Mouse (Mus musculus) T-helper 1 cell (primary cell): ENCODE data around the gene L3mbtl1.
"Not testable (repeated sequence)": the region's sequence is repeated elsewhere in the genome, so short reads cannot be mapped to it uniquely, and the experiment has no call there.

Experiments
- in situ Hi-C: fragments of 300-600 bp; cut with MboI, MseI; formaldehyde crosslinking; loops from one replicate; pipeline ENCODE4 v1.15.1; 2025; ENCODE audit warnings: high pct_unique_total_duplicates

L3mbtl1 gene

DNA sequence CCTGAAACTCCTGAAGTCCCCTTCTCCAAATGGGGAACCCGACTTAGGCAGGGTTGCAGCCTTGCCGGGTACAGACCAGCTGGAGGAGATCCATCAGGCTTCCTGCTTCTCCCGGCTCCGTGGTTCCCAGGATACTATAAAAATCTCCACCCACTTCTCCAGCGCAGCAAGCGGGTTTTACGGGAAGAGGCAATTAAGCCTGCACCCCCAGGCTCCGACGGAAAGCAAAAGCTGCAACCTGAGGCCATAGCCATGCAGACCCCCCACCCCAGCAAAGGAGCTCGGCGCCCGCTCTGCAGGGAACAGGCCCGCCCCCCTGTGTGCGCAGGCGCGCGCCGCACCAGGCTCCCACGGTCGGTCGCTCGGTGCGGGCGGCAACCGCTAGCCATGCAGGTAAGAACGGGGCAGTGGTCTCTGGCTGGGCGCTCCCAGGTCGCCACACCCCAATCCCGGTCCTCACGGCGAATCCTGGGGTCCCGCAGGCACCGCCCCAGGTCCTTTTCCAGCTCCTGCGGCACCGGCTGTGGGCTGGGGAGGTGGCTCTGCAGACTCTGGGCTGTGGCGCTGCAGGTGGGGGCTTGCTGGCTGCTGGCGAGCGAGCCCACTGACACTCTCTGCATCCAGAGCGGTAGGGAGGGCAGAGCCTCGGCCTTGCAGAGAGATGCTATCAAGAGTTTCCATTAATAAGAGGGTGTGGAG is at the start of gene L3mbtl1:
L3mbtl1 (plus strand) TSS at position 325 of the 699 bp plus-strand sequence.
- in situ Hi-C loops: no loop called here

DNA sequence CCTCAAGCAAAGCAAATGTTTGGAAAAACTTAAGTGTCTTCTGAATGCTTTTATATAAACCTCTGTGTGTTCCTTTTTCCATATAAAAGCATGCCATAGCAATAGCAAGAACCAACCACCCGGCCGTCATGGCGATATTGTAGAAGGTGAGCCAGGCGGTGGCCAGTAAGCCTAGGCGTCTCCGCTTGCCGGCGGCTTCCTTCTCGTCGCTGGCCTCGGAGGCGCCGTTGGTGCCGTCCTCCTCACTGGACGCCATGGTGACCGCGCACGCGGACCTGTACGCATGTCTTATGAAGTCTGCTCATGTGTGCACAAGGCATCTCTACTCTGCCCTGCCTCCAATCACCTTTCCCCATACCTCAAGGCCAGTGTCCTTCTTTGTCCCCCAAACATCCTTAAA is 44.0 kb upstream of the L3mbtl1 start:
- in situ Hi-C loops: not testable (repeated sequence)

DNA sequence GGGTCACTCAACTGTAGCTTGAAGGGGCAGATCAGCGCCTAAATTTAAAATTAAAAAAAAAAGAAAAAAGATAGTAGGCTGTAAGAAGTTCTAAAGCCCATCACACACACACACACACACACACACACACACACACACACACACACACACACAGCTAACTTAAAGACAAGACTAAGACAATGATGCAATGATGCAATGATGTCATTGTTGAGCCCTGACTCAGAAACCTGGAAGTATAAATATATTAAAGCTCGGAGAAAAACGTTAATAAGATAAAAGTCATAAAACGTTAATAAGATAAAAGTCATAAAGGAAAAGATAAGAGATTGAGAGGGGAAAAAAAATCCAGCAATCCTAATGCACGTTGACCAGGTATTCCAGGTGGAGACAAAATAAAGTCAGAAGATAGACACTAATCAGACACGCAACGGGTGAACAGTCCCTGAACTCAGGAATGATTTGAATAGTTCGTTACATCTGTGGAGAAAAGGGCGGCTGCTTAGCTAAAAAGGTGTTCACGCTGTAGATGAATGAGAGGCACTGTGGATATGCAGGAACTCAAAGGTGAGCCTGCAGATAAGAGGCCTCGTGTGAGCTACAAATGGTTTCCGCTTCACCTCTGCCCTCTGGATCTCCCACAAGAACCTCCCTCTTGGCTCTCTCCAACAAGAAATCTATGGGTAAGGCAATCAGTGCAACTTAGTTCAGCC is 43.2 kb upstream of the L3mbtl1 start:
- in situ Hi-C loops: no loop called here

DNA sequence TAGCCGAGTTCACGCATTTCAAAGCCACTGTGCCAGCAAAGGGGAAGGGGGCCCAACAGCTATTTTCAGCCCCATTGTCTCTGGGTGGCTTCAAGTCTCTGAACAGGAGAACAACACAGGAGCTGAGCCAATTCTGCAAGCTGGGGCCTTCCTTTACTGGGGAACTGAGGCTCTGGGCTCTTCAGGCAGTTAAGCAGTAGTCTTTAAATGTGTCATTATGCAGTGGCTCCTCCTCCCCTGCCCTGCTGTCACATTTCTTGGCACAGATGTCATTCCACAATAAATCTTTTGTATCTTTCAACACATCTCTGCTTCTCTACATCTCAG is 42.7 kb upstream of the L3mbtl1 start:
- in situ Hi-C loops: no loop called here

DNA sequence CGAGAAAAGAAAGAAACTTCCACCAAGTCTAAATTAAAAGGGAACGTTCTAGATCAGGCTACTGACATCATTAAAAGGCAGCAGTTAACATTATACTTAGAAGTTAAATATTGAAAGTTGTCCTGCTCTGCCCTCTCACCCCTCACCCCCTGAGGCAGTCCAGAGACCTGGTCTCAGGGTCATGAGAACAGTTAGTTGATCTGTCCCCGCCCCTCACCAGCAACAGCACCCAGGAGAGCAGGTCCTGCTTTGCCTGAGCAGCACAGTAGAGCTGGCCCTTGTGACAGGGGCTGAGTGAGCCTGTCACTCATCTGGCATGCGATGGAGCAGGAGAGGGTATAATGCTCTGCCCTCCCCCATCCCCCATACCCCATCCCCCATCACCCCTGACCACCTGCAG is 37.4 kb upstream of the L3mbtl1 start:
- in situ Hi-C loops: no loop called here

DNA sequence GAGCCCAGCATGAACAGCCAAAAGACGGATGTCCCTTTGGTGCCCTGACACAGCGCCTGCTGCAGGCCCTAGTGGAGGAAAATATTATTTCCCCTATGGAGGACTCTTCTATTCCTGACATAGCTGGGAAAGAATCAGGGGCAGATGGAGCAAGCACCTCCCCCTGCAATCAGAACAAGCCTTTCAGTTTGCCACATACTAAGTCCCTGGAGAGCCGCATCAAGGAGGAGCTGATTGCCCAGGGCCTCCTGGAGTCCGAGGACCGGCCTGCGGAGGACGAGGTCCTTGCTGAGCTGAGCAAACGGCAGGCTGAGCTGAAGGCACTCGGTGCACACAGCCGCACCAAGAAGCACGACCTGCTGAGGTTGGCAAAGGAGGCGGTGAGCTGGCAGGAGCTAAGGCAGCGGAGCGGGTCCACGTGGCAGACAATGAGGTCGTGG is 35.2 kb upstream of the L3mbtl1 start:
- in situ Hi-C loops: no loop called here

DNA sequence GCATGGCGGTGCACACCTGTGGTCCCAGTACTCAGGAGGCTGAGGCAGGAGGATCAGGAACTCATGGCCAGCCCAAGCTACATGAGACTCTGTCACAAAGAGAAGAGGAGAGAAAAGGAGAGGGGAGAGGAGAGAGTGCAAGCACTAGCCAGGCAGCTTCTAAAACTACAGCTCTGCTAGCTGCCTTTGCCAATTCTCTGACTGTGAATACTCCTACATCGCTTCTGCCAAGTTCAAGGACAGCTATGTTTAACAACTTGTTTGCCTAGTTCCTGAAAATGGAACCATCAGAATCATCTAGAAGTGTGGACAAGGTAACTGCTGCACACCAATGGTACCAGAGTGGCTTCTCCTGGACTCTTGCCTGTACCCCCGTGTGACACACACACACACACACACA is 29.2 kb upstream of the L3mbtl1 start:
- in situ Hi-C loops: no loop called here

DNA sequence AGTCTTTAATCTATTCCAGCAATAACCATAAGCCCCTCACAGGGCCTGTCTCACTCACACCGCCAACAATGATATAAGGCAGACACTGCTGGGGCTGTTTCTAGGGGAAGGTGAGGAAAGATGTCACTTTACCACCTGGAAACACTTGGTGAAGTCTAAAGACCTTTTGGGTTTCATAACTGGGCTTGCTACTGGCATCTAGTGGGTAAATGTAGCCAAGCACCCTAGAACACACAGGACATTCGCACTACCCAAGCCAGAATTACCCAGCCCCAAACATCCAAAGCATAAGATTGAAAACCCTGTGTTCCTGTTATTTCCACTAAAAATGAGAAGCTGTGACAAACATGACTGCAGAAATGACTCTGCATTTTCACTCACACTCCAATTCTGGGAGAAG is 28.8 kb upstream of the L3mbtl1 start:
- in situ Hi-C loops: no loop called here

DNA sequence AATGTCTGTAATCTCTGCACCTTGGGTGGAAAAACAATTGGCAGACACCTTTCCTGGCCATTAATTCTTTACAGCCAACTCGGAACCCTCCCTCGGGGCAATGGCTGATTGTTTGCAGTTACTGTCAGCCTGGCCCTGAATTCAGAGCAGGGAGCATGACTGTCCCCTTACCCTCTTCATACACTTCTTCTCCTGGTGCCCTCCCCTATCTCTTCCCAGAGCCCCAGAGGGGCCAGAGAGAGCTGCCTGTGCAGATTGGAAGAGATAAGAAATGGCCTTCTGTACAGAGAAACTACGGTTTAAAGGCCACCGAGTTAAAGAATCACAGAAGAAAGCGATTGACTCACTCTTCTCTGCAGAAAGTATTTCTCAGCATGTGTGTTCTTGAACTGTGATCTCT is 23.3 kb upstream of the L3mbtl1 start:
- in situ Hi-C loops: loop anchor here (5.0 kb wide), 1 partner anchor 412 kb away; no protein-coding TSS in a partner anchor

DNA sequence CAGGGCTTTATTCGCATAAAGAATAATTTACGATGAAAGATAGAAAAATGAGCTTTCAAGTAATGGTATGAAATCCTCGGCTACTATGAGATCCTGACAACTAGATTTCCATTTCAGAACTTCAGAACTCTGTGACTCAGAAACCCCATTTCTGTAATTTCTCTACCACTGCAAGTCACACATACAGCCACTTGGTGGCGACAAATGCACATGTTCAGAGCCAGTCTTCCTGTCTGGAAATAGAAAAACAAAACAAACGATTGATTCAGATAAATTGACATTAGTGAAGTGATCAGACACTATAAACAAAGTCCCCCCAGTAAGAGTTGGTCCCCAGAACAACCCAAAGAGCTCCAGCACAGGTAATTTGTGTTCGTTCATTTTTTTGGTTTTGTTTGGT is 21.1 kb upstream of the L3mbtl1 start:
- in situ Hi-C loops: loop anchor here (5.0 kb wide), 1 partner anchor 410 kb away; no protein-coding TSS in a partner anchor

DNA sequence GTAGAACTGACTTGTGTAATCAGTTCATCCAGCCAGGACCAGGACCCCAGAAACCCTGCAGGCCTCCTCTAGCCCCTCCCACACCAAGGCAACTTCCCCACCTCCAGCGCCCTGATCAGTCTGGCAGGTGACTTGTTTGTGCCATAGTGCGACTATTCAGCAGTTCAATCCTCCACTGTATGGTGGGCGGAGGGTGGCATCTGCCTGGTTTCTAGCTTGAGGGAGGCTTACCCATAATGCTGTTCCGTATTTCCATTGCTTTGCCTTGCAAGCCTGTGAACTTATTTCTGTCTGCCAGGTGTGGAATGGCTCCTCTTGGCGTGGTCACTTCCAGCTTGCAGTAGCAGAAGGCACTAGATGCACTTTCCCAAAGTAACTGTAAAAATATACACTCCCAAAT is 20.4 kb upstream of the L3mbtl1 start:
- in situ Hi-C loops: loop anchor here (5.0 kb wide), 1 partner anchor 409 kb away; no protein-coding TSS in a partner anchor

DNA sequence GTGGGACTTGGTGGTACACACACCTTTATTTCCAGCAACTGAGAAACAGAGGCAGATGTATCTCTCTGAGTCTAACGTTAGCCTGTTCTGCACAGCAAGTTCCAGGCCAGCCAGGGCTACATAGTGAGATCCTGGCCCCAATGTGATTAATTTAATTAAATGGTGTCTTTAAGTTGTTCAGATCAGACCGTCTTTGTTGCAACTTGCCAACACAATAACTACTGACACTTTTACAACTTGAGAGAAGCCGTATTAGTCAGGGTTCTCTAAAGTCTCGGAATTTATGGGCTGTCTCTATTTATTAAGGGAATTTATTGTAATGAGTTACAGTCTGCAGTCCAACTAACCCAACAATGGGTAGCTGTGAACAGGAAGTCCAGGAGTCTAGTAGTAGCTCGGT is 19.1 kb upstream of the L3mbtl1 start:
- in situ Hi-C loops: loop anchor here (5.0 kb wide), 1 partner anchor 408 kb away; no protein-coding TSS in a partner anchor

DNA sequence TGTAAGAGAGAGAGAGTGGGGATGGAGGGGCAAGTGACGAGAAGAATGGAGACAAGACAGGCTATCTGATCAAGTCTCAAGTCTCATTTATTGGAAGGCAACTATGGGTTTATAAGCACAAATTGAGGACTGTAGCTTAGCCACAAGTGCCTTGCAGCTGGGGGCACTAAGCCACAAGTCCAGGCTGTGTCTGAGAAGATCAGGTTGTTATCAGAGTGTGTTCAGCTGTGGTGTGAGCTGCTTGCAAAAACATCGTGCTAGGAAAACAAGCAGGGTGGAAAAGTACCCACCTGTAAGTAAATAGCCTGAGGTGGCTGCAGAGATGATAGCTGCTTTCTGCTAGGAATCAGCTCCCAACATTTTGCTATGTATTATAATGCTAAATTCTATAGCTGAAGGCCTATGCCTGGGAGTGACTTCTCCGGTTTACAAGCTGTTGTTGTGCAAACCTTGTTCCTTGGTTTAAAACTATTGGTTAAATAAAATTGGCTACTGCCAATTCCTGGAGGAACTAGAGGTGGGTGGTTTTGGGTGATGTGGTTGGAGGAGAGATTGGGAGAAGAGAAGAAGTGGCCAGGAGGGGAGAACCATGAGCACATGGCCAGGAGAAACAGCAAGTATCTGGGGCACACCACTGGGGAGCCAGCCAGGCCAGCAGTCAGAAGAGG is 15.2 kb upstream of the L3mbtl1 start:
- in situ Hi-C loops: no loop called here

DNA sequence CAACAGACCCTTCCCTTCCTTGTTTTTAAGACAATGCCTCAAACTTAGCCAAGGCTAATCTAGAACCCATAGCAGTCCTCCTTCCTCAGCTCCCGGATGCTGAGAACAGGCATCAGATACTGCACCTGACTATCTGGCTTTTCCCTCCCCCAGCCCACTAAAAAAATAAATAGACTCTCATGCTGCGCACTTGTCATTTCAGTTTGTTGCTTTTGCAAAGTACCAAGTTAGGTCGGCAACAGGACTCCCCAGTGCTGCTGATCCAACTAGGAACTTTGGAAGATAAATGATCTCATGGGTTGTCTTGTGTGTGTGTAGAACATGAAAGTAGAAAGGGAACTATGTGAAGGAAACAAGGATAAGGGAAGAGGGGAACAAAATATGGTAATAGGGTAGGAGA is 13.6 kb upstream of the L3mbtl1 start:
- in situ Hi-C loops: no loop called here

DNA sequence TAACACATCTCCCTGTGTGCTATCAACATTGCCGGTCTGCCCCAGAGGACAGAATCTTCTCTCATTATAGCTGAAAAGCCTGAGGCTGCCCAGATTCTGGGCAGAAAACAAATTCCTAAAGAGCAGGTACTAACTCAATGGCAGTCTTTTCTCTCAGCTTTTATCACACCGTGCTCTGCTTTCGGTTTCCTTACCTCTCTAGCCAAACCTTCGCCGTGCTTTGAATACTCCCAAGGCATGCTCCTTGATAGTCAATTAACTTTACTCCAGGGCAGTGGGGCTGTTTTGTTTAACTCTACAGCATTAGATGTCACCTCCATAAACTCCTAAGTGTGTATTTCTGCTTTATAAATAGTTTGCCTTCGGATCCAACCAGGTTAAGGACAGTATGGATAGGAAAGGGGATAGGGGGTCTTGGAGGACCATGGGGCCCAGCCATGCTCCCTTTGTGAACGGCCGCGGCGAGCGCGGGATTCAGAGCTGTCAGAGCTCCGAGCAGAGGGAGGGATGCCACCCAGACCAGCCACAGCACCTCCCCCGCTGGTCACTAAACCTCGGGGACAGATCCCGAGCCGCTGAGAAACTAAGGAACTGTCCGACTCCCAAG is 12.7 kb upstream of the L3mbtl1 start:
- in situ Hi-C loops: no loop called here

DNA sequence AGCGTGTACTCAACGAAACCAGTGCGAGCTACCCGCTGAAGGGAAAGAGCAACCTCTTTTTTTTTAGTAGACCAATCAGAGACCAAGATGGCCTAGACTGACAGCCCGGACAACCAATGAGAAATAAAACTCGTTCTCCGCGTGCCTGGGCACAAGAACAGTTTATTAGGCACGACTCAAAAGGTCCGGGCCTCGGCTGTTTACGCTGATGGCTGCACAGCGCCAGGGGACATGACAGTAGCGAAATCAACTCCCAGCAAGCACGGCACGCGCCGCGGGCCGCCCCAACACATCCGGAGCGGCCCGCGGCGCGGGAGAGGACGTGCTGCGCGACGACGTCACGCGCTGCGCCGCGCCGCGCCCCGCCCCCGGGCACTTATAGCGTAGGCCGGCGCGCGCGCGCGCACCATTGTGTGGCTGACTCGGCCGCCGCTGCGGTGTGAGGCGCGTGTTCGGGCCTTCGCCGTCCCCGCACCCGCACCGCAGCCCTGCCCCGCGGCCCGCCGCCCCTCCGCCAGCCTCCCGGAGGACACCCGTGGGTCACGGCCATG is 12.1 kb upstream of the L3mbtl1 start, which contains the start of gene Srsf6:
Srsf6 (plus strand) TSS at position 406 of the 551 bp plus-strand sequence.
- in situ Hi-C loops: no loop called here

DNA sequence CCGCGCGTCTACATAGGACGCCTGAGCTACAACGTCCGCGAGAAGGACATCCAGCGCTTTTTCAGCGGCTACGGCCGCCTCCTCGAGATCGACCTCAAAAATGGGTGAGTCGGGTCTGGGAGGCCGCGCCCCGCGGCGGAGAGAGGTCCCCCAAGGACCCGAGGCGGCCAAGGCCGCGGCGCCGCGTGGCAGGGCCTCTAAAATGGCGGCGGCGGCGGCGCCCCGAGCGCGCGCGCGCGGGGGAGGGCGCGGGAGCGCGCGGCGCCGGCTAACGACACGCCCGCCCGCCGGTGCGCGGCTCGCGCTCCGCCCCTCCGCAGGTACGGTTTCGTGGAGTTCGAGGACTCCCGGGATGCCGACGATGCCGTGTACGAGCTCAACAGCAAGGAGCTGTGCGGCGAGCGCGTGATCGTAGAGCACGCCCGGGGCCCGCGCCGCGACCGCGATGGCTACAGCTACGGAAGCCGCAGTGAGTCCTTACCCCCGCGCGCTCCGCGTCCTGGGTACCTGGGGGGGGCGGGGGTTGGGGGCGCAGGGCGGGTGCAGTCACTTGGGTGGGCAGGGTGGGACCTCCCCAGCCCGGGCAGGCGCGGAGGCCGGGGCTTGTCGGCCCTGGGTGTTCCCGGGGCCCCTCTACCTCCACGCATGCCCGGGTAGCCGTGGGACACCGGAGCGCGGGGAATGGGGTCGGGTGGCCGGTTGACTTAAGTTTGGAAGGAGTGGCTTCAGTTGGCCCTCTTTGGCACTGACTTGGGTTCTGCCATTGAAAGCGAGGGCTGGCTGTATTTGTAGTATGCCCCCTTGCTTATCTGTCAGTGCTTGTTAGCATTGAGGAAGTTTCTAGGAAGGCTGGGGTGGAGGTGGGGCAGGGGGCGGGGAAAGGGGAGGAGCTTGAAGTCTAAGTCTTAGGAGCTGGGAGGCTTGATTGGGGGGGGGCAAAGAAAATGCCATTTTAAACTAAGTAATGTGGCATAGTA is 11.3 kb upstream of the L3mbtl1 start:
- in situ Hi-C loops: no loop called here

DNA sequence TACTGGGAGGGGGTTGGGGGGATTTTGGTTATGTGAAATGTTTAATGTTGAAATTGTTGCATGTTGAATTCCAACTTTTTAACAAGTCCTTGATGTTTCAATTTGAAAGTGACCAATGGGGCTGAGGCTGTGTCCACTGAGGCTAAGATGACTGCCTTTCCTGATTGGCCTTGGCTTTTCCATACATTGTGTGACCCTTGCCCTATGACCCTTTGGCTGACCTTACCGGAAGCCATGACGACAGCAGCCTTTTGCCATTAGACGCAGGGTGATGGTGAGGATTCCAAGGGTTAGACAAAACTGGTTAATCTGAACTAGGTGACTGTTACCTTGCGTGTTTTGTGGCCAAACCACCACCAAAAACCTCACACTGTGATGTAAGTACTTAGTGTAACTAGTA is 10.6 kb upstream of the L3mbtl1 start:
- in situ Hi-C loops: no loop called here

DNA sequence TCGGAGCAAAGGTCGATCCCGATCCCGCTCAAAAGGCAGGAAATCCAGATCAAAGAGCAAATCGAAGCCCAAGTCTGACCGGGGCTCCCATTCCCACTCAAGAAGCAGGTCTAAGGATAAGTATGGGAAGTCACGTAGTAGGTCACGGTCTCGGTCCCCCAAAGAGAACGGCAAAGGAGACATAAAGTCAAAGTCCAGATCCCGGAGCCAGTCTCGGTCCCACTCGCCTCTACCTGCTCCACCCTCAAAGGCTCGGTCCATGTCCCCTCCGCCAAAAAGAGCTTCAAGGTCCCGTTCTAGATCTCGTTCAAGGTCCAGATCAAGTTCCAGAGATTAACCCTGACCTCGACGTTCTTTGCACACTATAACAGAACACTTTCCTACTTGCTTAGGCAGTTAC is 8.9 kb upstream of the L3mbtl1 start:
- in situ Hi-C loops: no loop called here

DNA sequence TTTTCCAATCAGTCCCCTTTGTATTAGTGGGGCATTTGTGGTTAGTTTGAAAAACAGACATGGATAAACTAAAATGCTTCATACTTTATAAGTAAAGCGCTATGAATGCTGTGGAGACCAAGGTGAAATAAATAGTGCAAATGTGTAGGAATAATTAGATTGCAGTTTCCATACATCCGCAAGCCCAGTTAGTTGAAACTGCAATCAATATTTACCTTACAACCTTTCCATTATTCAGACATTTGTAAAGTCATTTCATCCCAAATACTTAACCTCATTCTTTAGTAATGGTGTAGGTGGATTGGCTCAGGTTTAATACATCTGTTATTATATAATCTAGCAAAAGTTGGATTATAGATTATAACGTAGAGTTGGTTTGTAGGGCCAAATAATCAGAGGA is 7.6 kb upstream of the L3mbtl1 start:
- in situ Hi-C loops: no loop called here

DNA sequence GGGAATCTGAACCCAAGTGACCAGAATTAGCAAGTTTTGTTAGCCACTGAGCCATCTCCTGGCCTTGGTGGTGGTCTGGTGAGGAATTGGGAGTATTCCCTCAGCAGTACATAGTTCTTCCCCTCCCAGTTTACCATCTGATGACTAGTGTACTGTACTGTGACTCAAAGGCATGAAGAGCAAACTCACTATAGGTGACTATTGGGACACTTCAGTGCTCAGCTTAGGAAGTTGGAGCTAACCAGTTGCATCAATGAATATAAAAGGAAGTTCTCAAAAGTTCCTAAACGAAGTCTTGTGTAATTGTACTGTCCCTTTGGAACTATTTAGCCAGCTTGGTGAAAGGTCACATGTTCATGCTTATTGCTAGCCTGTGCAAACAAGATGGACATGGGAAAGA is 3.7 kb upstream of the L3mbtl1 start:
- in situ Hi-C loops: no loop called here
